Mouse (Mus musculus): Measurements from ENCODE around the gene Ak4.

The Ak4 gene

GRCm38 (mm10) chr4:101511768-101512521, 92.9 kb downstream of the Ak4 start:
- no peak for DNase-seq (ENCODE audit: low spot score)

- no peak for DNase-seq (ENCODE audit: low spot score)
These were observed 94.2 kb downstream of the Ak4 start for GRCm38 (mm10) chr4:101513251-101513650.

GRCm38 (mm10) chr4:101515853-101516252, 96.8 kb downstream of the Ak4 start:
- DNase-seq (ENCODE audit: low spot score) = no peak
